Mouse (Mus musculus) liver, embryonic 12.5 days (tissue): ENCODE data around the gene Nhlh1. TPM values are rescaled to one million over a fixed set of nuclear protein-coding genes. Genes with fewer than 3 reads are reported as not detected.

Experiments
- ATAC-seq: fragments of 200-750 bp; cut with Nextera tagmentation; 2 replicates; pipeline ENCODE4 v1.8.0; 2017; ENCODE audit warnings: moderate number of reproducible peaks, mild to moderate bottlenecking, moderate library complexity
- H3K27ac ChIP-seq: fragments of 300-500 bp; sonication (generic); 2 replicates; pipeline ENCODE4 v1.5.1; 2016; ENCODE audit warnings: mild to moderate bottlenecking
- H3K27me3 ChIP-seq: fragments of 300-500 bp; sonication (generic); replicated peaks from 2 replicates; pipeline ENCODE4 v1.6.1; 2016; ENCODE audit warnings: mild to moderate bottlenecking, moderate library complexity
- H3K36me3 ChIP-seq: fragments of 300-500 bp; sonication (generic); 2 replicates; pipeline ENCODE4 v1.6.1; 2016; ENCODE audit warnings: mild to moderate bottlenecking, moderate library complexity
- H3K4me1 ChIP-seq: fragments of 300-500 bp; sonication (generic); 2 replicates; pipeline ENCODE4 v1.6.1; 2016
- H3K4me2 ChIP-seq: fragments of 300-500 bp; sonication (generic); 2 replicates; pipeline ENCODE4 v1.6.1; 2016; ENCODE audit warnings: mild to moderate bottlenecking, moderate library complexity
- H3K4me3 ChIP-seq: fragments of 300-500 bp; sonication (generic); 2 replicates; pipeline ENCODE4 v1.5.1; 2016; ENCODE audit warnings: mild to moderate bottlenecking, moderate library complexity
- H3K9ac ChIP-seq: fragments of 300-500 bp; sonication (generic); 2 replicates; pipeline ENCODE4 v1.6.1; 2016; ENCODE audit warnings: mild to moderate bottlenecking, moderate library complexity
- H3K9me3 ChIP-seq: fragments of 300-500 bp; sonication (generic); replicated peaks from 2 replicates; pipeline ENCODE4 v1.6.1; 2016; ENCODE audit warnings: mild to moderate bottlenecking, moderate library complexity
- WGBS: fragments of 180-500 bp; shearing (Covaris S2); methylation state at CpG from one replicate; pipeline ENCODE4 v1.1.7; 2016; ENCODE audit not compliant: insufficient replicate concordance; 5-methylcytosine and 5-hydroxymethylcytosine counted together
- polyA plus RNA-seq: library from polyadenylated mRNA; unstranded; fragments of >200 nt; fragmentation: Nextera tagmentation; extraction: Ambion mirVana; gene quantifications from 2 replicates; pipeline ENCODE4 v1.2.1, GENCODE M21; 2016

Nhlh1 gene
- polyA plus RNA-seq, 1 experiment from 2014 or later = not detected

DNA sequence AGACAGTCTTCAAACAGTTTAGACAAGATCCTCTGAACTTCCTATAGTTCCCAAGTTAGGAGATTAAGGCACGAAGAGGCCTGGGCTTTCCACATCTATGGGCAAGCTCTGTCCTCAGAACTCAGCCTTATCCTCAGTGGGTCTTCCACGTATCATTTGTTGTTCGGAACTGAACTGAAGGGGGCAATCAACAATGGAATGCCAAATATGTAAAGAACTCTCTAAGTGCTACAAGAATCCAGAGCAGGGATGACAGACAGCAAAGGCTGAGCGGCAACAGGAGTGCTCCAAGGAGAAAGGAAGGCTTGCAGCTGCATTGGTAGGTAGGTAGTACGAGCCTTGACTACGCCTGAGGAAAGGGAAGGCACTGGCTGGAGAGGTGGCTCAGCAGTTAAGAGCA lies 12.9 kb upstream of the Nhlh1 start:
- ATAC-seq = no peak
- H3K4me3 ChIP-seq = no peak overlapping the region
- H3K4me1 ChIP-seq = no peaks in the 10 kb centered on the region
- H3K27ac ChIP-seq = no peak overlapping the region
- H3K9ac ChIP-seq = no peak overlapping the region
- no peak overlapping the region for H3K4me2 ChIP-seq
- no peaks in the 10 kb centered on the region for H3K9me3 ChIP-seq
- WGBS = 83% methylated on average over 6 of the region's 6 CpGs
- H3K36me3 ChIP-seq = peaks cover 99% of the 10 kb centered on the region
- H3K27me3 ChIP-seq = no peaks in the 10 kb centered on the region

DNA sequence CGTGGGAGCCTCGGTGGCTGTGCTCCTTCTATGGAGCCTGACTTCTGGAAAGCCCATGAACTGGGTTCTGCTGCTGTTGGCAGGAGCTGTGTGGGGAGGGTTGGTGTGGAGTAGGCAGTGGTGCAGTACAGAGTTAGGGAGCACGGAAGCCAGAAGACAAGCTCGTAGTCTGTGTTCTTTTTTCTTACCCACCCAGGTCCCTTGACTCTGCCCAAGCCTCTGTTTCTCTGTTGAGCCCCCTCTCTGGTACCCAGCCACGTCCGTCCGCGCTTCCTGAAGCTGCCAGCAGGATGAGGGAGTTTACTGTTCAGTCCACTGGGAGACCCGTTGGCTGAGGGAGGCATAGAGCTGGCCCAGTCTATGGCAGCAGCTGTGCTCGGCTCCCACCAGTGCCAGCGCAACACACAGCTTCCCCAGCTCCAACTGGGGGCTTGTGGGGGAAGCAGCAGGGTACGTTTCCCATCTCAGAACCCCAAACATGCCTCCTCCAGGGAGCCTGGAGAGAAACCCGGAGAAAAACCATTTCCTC lies 7.3 kb upstream of the Nhlh1 start:
- Histone ChIP-seq H3K36me3 (peaks cover 55% of the 10 kb centered on the region), H3K4me1 (no peaks in the 10 kb centered on the region), H3K4me2 (no peak overlapping the region), H3K4me3 (no peak overlapping the region), H3K27me3 (no peaks in the 10 kb centered on the region), H3K27ac (no peak overlapping the region), H3K9ac (no peak overlapping the region), H3K9me3 (no peaks in the 10 kb centered on the region)
- ATAC-seq = no peak
- 85% methylated on average over 13 of the region's 13 CpGs for WGBS

DNA sequence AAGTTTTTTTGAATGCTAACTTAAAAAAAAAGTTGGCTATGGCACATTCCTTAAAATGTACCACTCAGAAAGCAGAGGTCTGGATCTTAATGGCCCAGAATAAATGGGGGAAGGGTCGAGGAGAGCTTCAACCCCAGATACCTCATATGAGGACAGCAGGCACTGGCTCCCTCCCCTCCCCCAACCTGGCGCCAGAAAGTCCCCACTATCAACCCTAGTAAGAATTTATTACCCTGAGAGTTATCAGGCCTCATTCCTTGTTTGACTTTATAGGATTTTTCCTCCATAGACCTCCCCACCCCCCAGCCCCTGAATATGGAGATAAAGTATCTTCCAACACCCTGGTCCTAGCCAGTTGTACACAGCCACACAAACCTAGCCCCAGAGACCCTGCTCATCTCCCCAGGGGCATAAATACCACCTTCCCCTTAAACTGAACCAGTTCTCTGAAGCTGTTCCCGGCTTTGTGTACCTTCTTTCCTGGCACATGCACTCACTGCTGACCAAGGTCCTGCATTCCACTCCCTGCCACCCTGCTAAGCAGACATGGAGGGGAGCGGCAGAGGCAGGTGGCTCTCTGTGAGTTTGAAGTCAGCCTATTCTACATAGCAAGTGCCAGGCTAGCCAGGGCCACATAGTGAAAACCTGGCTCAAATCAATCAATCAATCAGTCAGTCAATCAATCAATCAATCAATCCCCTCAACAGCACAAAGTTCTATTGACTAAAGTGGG lies 6.1 kb upstream of the Nhlh1 start:
- H3K4me3 ChIP-seq = no peak overlapping the region
- peaks cover 43% of the 10 kb centered on the region for H3K36me3 ChIP-seq
- WGBS = 59% methylated on average over 4 of the region's 4 CpGs
- H3K9ac ChIP-seq = no peak overlapping the region
- ATAC-seq = no peak
- no peaks in the 10 kb centered on the region for H3K4me1 ChIP-seq
- H3K27ac ChIP-seq = no peak overlapping the region
- no peak overlapping the region for H3K4me2 ChIP-seq
- H3K9me3 ChIP-seq = no peaks in the 10 kb centered on the region
- 0 out of 2 replicates have a peak, but pooled peaks cover 5% of the 10 kb centered on the region for H3K27me3 ChIP-seq

DNA sequence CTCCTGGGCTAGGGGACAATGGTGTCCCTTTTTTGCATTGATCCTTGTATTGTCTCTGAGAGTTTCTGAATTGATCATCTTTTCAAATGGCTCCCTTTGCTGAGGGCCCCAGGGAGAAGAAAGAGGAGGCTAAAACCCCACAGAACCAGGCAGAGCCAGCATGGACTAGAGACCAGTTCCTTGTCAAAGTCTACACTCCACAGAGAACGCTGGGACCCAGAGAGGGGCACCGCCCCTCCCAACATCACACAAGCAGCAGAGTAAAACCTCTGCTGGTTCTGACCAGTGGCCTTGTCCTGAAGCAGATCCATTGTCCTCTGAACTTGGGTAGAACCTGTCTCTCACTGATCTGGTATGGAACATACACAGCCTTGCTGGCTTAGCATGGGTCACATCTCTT lies 4.7 kb upstream of the Nhlh1 start:
- no peak overlapping the region for H3K4me2 ChIP-seq
- ATAC-seq = no peak
- no peaks in the 10 kb centered on the region for H3K4me1 ChIP-seq
- no peaks in the 10 kb centered on the region for H3K9me3 ChIP-seq
- no peak overlapping the region for H3K9ac ChIP-seq
- H3K27ac ChIP-seq = no peak overlapping the region
- 57% methylated on average over 2 of the region's 2 CpGs for WGBS
- H3K4me3 ChIP-seq = no peak overlapping the region
- H3K36me3 ChIP-seq = peaks cover 30% of the 10 kb centered on the region
- peaks cover 11% of the 10 kb centered on the region for H3K27me3 ChIP-seq

DNA sequence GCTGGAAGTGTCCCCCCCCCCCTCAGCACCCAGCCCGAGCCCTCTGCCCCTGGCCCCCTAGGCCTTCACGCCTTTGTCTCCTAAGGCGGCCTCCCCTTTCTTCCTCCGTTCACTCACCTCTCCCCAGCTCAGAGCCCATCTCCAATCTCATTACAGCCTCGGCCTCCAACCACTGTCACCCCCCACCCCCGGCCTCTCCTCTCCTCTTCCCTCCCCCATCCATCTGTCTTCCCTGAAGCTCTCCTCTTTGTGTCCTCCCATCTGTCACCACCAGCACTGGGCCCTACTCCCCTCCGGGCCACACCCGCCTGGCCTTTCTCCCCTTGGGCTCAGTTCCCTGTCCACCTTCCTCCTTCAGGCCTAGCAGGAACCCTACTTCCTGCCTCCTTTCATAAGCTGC lies 3.8 kb upstream of the Nhlh1 start:
- Histone ChIP-seq H3K4me3 (no peak overlapping the region), H3K36me3 (peaks cover 21% of the 10 kb centered on the region), H3K9ac (no peak overlapping the region), H3K9me3 (no peaks in the 10 kb centered on the region), H3K4me2 (no peak overlapping the region), H3K27me3 (peaks cover 19% of the 10 kb centered on the region), H3K4me1 (no peaks in the 10 kb centered on the region), H3K27ac (no peak overlapping the region)
- ATAC-seq = no peak
- WGBS = 44% methylated on average over 8 of the region's 8 CpGs

DNA sequence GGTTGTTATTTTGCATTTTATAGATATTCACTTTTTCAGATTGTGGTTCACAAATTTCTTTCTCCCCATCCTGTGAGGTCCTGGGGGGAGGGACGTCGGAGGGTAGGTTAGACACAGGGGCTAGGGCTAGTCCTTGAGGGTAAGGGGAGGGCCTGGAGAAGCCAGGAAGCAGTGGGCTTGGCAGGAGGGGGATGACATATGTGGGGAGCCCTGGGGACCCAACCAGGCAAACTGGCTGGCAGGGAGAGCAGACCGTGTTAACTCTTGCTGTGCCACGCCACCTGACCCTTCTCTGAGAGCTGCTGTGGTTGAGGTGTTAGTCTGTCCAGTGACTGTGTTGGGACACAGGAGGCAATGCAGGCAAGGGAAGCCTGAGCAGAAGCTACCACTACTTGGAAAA lies 3.3 kb upstream of the Nhlh1 start:
- peaks cover 16% of the 10 kb centered on the region for H3K36me3 ChIP-seq
- ATAC-seq = no peak
- no peak overlapping the region for H3K4me3 ChIP-seq
- no peaks in the 10 kb centered on the region for H3K4me1 ChIP-seq
- H3K4me2 ChIP-seq = no peak overlapping the region
- no peak overlapping the region for H3K9ac ChIP-seq
- 49% methylated on average over 4 of the region's 4 CpGs for WGBS
- no peak overlapping the region for H3K27ac ChIP-seq
- peaks cover 25% of the 10 kb centered on the region for H3K27me3 ChIP-seq
- H3K9me3 ChIP-seq = no peaks in the 10 kb centered on the region

DNA sequence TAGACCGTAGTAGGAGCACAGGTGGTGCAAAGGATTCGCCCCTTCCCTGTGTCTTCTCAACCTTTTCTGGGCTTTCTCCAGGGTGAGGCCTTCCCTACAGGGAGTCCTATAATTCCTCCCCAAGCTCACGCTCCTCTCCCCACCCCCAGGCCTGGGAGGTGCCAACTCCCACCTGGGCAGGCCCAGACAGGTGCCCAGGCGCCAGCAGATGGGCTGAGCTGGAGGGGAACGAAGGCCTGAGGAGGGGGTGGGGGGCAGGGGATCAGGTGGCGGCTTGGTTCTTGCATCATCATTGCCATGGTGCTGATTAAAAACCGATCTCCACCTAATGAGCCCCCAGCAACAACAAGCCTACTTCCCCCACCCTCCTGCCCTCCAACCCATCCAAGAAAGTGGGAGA lies 1.5 kb upstream of the Nhlh1 start:
- Histone ChIP-seq H3K4me1 (no peaks in the 10 kb centered on the region), H3K27me3 (peaks cover 43% of the 10 kb centered on the region), H3K27ac (no peak overlapping the region), H3K9me3 (no peaks in the 10 kb centered on the region), H3K4me2 (no peak overlapping the region), H3K4me3 (no peak overlapping the region), H3K36me3 (no peaks in the 10 kb centered on the region; the same call in 1 of the 2 replicates), H3K9ac (no peak overlapping the region)
- no peak for ATAC-seq
- WGBS = 39% methylated on average over 7 of the region's 7 CpGs

DNA sequence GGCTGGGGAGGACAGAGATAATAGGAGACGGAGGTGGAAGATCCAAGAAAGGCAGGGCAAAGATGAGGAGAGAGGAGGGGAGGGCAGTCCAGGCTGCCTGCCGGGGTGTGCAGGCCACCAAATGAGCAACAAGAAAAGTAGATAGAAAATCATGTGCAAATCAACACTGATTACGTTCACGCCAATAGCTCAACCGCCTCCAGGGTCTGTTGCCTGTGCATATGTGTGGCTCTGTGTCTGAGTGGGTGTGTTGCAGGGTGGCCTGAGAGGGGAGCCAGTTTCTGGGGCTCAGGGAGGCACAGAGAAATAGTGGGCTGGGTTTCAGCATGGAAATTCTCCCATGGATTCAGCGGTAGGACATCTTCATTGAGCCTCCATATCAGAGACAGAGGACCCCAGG lies 948 bp upstream of the Nhlh1 start:
- Histone ChIP-seq H3K9me3 (no peaks in the 10 kb centered on the region), H3K9ac (no peak overlapping the region), H3K36me3 (no peaks in the 10 kb centered on the region), H3K27ac (no peak overlapping the region), H3K4me1 (no peaks in the 10 kb centered on the region), H3K4me2 (no peak overlapping the region), H3K4me3 (no peak overlapping the region), H3K27me3 (peaks cover 48% of the 10 kb centered on the region)
- 58% methylated on average over 6 of the region's 6 CpGs for WGBS
- no peak for ATAC-seq

DNA sequence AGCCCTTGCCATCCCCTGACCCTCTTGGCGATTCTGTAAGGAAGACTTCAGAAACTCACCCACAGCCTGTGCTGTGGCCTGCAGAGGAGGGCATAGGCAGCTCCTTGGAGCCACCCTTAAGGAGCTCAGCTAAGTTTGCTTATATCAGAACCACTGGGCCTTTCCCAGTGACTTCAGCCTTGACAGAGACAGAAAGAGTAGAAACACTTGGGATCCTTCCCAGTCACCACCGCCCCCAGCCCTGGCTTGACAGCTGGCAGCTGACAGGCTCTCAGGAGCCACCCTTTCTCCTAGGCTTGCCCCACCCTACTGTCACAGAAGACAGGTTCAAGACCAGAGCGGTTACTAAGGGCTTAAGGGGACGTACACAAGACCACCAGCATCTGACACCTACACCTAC lies 1.1 kb downstream of the Nhlh1 start:
- Histone ChIP-seq H3K4me1 (no peaks in the 10 kb centered on the region), H3K36me3 (no peaks in the 10 kb centered on the region), H3K4me3 (no peak overlapping the region), H3K4me2 (no peak overlapping the region), H3K27me3 (peaks cover 68% of the 10 kb centered on the region), H3K9me3 (no peaks in the 10 kb centered on the region), H3K27ac (no peak overlapping the region), H3K9ac (no peak overlapping the region)
- ATAC-seq = no peak
- 63% methylated on average over 4 of the region's 4 CpGs for WGBS

DNA sequence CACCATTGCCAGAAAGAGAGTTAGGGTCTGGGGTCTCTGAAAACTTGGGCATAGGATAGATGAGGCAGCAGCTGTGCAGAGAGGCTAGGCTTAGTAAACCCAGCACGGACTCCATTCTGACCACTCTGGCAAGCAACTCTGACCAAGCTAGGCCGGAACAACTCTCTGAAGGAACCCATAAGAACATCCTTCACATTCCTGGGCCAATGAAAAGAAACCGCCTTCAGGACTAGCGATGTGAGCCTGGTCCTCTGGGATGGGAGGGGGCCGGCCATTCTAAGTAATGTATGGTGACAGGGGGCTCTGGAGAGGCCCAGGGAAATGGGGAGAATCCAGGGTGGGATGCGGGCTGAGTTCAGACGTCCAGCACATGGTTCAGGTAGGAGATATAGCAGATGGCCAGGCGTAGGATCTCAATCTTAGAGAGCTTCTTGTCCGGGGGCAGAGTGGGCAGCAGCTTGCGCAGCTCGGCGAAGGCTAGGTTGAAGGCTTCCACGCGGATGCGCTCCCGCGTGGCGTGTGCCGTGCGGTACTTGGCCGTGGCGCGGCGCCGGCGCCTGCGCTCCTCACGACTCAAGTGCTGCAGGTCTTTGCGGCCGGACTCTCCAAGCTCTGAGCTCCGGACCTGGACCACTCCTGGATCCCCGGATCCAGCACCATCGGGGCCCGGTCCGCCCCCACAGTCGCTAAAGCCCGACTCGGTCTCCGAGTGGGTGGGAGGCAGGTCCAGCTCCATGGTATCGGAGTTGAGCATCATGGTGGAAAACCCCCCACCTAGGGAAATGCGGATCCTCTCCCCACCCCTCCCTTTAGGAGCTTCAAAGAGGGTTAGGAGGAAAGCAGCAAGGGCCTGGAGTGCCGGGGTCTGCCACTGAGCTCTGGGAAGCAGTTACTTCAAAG lies 3.6 kb downstream of the Nhlh1 start:
- H3K4me1 ChIP-seq = peaks cover 4% of the 10 kb centered on the region; the same call in 1 of the 2 replicates
- WGBS = 7% methylated on average over 42 of the region's 42 CpGs
- no peaks in the 10 kb centered on the region for H3K36me3 ChIP-seq
- H3K27me3 ChIP-seq = peaks cover 86% of the 10 kb centered on the region
- H3K4me2 ChIP-seq = peak overlapping the region; percentile 51
- H3K9me3 ChIP-seq = no peaks in the 10 kb centered on the region
- H3K9ac ChIP-seq = no peak overlapping the region
- no peak for ATAC-seq
- no peak overlapping the region for H3K27ac ChIP-seq
- peak overlapping the region; percentile 22 for H3K4me3 ChIP-seq

DNA sequence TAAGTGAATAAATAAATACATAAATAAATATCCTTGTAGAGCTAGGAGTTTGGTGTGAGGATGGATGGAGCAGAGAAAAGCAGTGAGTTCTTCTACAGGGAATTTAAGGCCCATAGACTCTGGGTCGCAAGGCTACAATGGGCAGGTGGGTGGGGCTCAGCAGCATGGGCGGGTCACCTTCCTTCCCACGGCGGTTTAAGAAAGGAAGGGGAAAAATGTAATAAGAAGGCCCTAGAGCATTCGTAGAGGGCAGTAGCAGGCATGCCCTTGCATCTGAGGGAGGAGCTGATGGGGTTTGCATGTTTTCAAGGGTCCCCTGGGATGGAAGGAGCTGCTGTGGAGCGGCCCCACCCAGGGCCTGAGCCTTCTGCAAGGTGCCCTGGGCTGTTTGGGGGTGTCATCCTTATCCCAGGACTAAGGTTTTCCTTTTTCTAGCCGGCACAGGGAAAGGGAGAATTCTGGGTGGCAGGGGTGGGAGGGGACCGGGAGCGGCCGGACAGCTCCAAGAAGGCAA lies 4.5 kb downstream of the Nhlh1 start:
- Histone ChIP-seq H3K27me3 (peaks cover 85% of the 10 kb centered on the region), H3K4me2 (no peak overlapping the region), H3K9ac (no peak overlapping the region), H3K4me3 (no peak overlapping the region), H3K4me1 (peaks cover 4% of the 10 kb centered on the region; the same call in 1 of the 2 replicates), H3K9me3 (no peaks in the 10 kb centered on the region), H3K27ac (no peak overlapping the region), H3K36me3 (no peaks in the 10 kb centered on the region)
- ATAC-seq = no peak
- 14% methylated on average over 10 of the region's 10 CpGs for WGBS
